Mouse (Mus musculus) kidney, adult 2 months (tissue): ENCODE results near the gene Pkn3. TPM values are rescaled to one million over a fixed set of nuclear protein-coding genes. Genes with fewer than 3 reads are reported as not detected.
A peak's percentile ranks its signal among the peaks of the same experiment; 100 is the strongest.

Experiments
- DNase-seq: peaks from one replicate; pipeline ENCODE4 v3.0.0; 2021
- H3K27ac ChIP-seq: fragments of 200-500 bp; 2 replicates; pipeline ENCODE4 v1.5.1; 2012; ENCODE audit warnings: low read depth, low read length, control low read depth, inconsistent platforms; ENCODE audit not compliant: insufficient read depth
- H3K27me3 ChIP-seq: fragments of 200-500 bp; replicated peaks from 2 replicates; pipeline ENCODE4 v1.6.1; 2012; ENCODE audit warnings: mild to moderate bottlenecking, moderate library complexity, low read length, inconsistent platforms; ENCODE audit not compliant: control insufficient read depth, insufficient read depth
- H3K36me3 ChIP-seq: fragments of 200-500 bp; 2 replicates; pipeline ENCODE4 v1.6.1; 2012; ENCODE audit warnings: mild to moderate bottlenecking, moderate library complexity, low read length, inconsistent platforms; ENCODE audit not compliant: control insufficient read depth, insufficient read depth
- H3K4me1 ChIP-seq: fragments of 200-500 bp; 2 replicates; pipeline ENCODE4 v1.6.1; 2011; ENCODE audit warnings: low read length; ENCODE audit not compliant: control insufficient read depth, insufficient read depth
- H3K4me3 ChIP-seq: fragments of 200-500 bp; 2 replicates; pipeline ENCODE4 v1.5.1; 2011; ENCODE audit warnings: mild to moderate bottlenecking, low read depth, low read length, control low read depth; ENCODE audit not compliant: insufficient read depth
- CTCF ChIP-seq: fragments of 200-500 bp; conservative IDR thresholded peaks from 2 replicates; pipeline ENCODE4 v1.5.1; 2011; ENCODE audit warnings: low read depth, mild to moderate bottlenecking, control low read depth, low read length, moderate library complexity, mixed read lengths; ENCODE audit not compliant: insufficient read depth, insufficient read length
- POLR2A ChIP-seq: fragments of 200-500 bp; IDR thresholded peaks from one replicate; pipeline ENCODE4 v1.6.1; 2011; ENCODE audit warnings: low read depth, low read length, control low read depth
- whole genome bisulfite sequencing: fragments of 180-500 bp; shearing (Covaris S2); methylation state at CpG from one replicate; pipeline ENCODE4 v1.1.7; 2018; 5-methylcytosine and 5-hydroxymethylcytosine counted together
- polyA plus RNA-seq: library from polyadenylated mRNA; depleted of rRNA; stranded (reverse); fragments of >200 nt; gene quantifications from 2 replicates; pipeline ENCODE4 v1.2.3, GENCODE M21; 2012

The Pkn3 gene
- polyA plus RNA-seq, 1 experiment: 4.8 TPM

- WGBS: 39% methylated on average over 12 of the region's 12 CpGs
- no peak within 1 kb of the TSS for H3K4me3 ChIP-seq
- peak; percentile 33 for DNase-seq
These were observed 20.1 kb upstream of the Pkn3 start, which contains the start of gene Set for GRCm38 (mm10) chr2:30057223-30057904. Gene Set (plus strand): TSS chr2:30057378.

GRCm38 (mm10) chr2:30058418-30058817 lies 19.1 kb upstream of the Pkn3 start:
- TF ChIP-seq POLR2A (no peak), CTCF (no peak)
- peaks cover 10% of the 10 kb centered on the region for H3K4me1 ChIP-seq
- H3K27me3 ChIP-seq: no peaks in the 10 kb centered on the region
- WGBS: 69% methylated on average over 5 of the region's 5 CpGs
- no peak overlapping the region for H3K27ac ChIP-seq
- H3K36me3 ChIP-seq: no peaks in the 10 kb centered on the region
- no peak for DNase-seq
- H3K4me3 ChIP-seq: no peak overlapping the region

More at GRCm38 (mm10) chr2:30057223-30057904, 20.1 kb upstream of the Pkn3 start, which contains the start of gene Set:
- TF ChIP-seq POLR2A: no peak
- no peak for TF ChIP-seq CTCF
- Histone ChIP-seq H3K36me3 (no peaks in the 10 kb centered on the region), H3K4me1 (peaks cover 5% of the 10 kb centered on the region; the same call in 1 of the 2 replicates), H3K27me3 (no peaks in the 10 kb centered on the region), H3K27ac (no peak within 1 kb of the TSS)

GRCm38 (mm10) chr2:30061215-30062166 lies 16.0 kb upstream of the Pkn3 start:
- TF ChIP-seq CTCF: no peak
- TF ChIP-seq POLR2A: no peak
- Histone ChIP-seq H3K27ac (peak overlapping the region; percentile 76), H3K27me3 (no peaks in the 10 kb centered on the region), H3K36me3 (no peaks in the 10 kb centered on the region), H3K4me1 (peaks cover 12% of the 10 kb centered on the region), H3K4me3 (peak overlapping the region; percentile 64)
- DNase-seq: peak; percentile 42
- WGBS: 10% methylated on average over 36 of the region's 37 CpGs

GRCm38 (mm10) chr2:30062249-30063093 lies 15.0 kb upstream of the Pkn3 start:
- Histone ChIP-seq H3K4me1 (peaks cover 12% of the 10 kb centered on the region), H3K4me3 (peak overlapping the region; percentile 64), H3K27ac (peak overlapping the region; percentile 76), H3K27me3 (no peaks in the 10 kb centered on the region), H3K36me3 (no peaks in the 10 kb centered on the region)
- DNase-seq: peak; percentile 85
- TF ChIP-seq POLR2A (peak; percentile 29), CTCF (0 out of 2 replicates have a peak, but pooled peaks have one; percentile 6)
- under 1% methylated on average over 40 of the region's 40 CpGs for WGBS

GRCm38 (mm10) chr2:30063235-30063634 lies 14.2 kb upstream of the Pkn3 start:
- H3K4me1 ChIP-seq: peaks cover 12% of the 10 kb centered on the region
- H3K36me3 ChIP-seq: no peaks in the 10 kb centered on the region
- WGBS: 23% methylated on average over 8 of the region's 8 CpGs
- H3K27me3 ChIP-seq: no peaks in the 10 kb centered on the region
- no peak for TF ChIP-seq CTCF
- no peak for TF ChIP-seq POLR2A
- H3K27ac ChIP-seq: peak overlapping the region; percentile 76
- H3K4me3 ChIP-seq: peak overlapping the region; percentile 64
- DNase-seq: no peak

- Histone ChIP-seq H3K4me1 (peaks cover 12% of the 10 kb centered on the region), H3K27me3 (no peaks in the 10 kb centered on the region), H3K36me3 (no peaks in the 10 kb centered on the region; the same call in 1 of the 2 replicates), H3K27ac (no peak overlapping the region), H3K4me3 (no peak overlapping the region)
- DNase-seq: no peak
- 38% methylated on average over 3 of the region's 3 CpGs for WGBS
- TF ChIP-seq CTCF: no peak
- TF ChIP-seq POLR2A: no peak
These were observed 13.7 kb upstream of the Pkn3 start for GRCm38 (mm10) chr2:30063791-30064190.
